Mouse (Mus musculus) limb, embryonic 14.5 days (tissue): ENCODE data around the gene Srrm4. TPM values are rescaled to one million over a fixed set of nuclear protein-coding genes. Genes with fewer than 3 reads are reported as not detected.
A peak's percentile ranks its signal among the peaks of the same experiment; 100 is the strongest.

Source experiments
- ATAC-seq: fragments of 200-750 bp; cut with Nextera tagmentation; 2 replicates; pipeline ENCODE4 v1.8.0; 2017; ENCODE audit warnings: low read depth, moderate number of reproducible peaks, moderate TSS enrichment; ENCODE audit not compliant: low FRiP score
- DNase-seq: peaks from one replicate; pipeline ENCODE4 v3.0.0-alpha.2; 2015; ENCODE audit warnings: low spot score
- H3K27ac ChIP-seq: fragments of 300-500 bp; sonication (generic); replicated peaks from 2 replicates; pipeline ENCODE4 v1.5.1; 2014; ENCODE audit warnings: low read depth, mild to moderate bottlenecking, low read length, moderate library complexity, mixed read lengths
- H3K27me3 ChIP-seq: fragments of 300-500 bp; sonication (generic); 2 replicates; pipeline ENCODE4 v1.6.1; 2014; ENCODE audit warnings: low read length, mixed read lengths; ENCODE audit not compliant: control insufficient read depth, insufficient read depth
- H3K36me3 ChIP-seq: fragments of 300-500 bp; sonication (generic); 2 replicates; pipeline ENCODE4 v1.6.1; 2014; ENCODE audit warnings: mild to moderate bottlenecking, low read length, moderate library complexity, mixed read lengths; ENCODE audit not compliant: control insufficient read depth, insufficient read depth
- H3K4me1 ChIP-seq: fragments of 300-500 bp; sonication (generic); 2 replicates; pipeline ENCODE4 v1.6.1; 2014; ENCODE audit warnings: antibody characterized with exemption, low read length, mixed read lengths; ENCODE audit not compliant: control insufficient read depth, insufficient read depth
- H3K4me2 ChIP-seq: fragments of 300-500 bp; sonication (generic); replicated peaks from 2 replicates; pipeline ENCODE4 v1.6.1; 2014; ENCODE audit warnings: low read depth, mild to moderate bottlenecking, low read length, moderate library complexity; ENCODE audit not compliant: severe bottlenecking
- H3K4me3 ChIP-seq: fragments of 300-500 bp; sonication (generic); replicated peaks from 2 replicates; pipeline ENCODE4 v1.5.1; 2014; ENCODE audit warnings: low read length
- H3K9ac ChIP-seq: fragments of 300-500 bp; sonication (generic); 2 replicates; pipeline ENCODE4 v1.6.1; 2014; ENCODE audit warnings: mild to moderate bottlenecking, low read depth, low read length, moderate library complexity; ENCODE audit not compliant: severe bottlenecking
- H3K9me3 ChIP-seq: fragments of 300-500 bp; sonication (generic); 2 replicates; pipeline ENCODE4 v1.6.1; 2016; ENCODE audit warnings: low read length; ENCODE audit not compliant: control insufficient read depth
- POLR2A ChIP-seq: fragments of 200-500 bp; IDR thresholded peaks from 2 replicates; pipeline ENCODE4 v1.8.0; 2012; ENCODE audit warnings: inconsistent platforms, mild to moderate bottlenecking, moderate library complexity, borderline replicate concordance; ENCODE audit not compliant: insufficient read depth, insufficient read length; ENCODE audit errors: extremely low read depth
- WGBS: fragments of 180-500 bp; shearing (Covaris S2); extraction: QIAGEN DNeasy Blood & Tissue Kit; methylation state at CpG from one replicate; pipeline ENCODE4 v1.1.7; 2014; 5-methylcytosine and 5-hydroxymethylcytosine counted together
- polyA plus RNA-seq, 2 experiments: library from polyadenylated mRNA; depleted of rRNA in 1 of 2; stranded (reverse) in 1 of 2; unstranded in 1 of 2; fragments of >200 nt; fragmentation: Nextera tagmentation in 1 of 2; extraction: Ambion mirVana in 1 of 2; gene quantifications; 2 replicates each; pipeline versions ENCODE4 v1.2.1 to v1.2.3; 2012 to 2014

The Srrm4 gene
- polyA plus RNA-seq, 2 experiments: 0.44 to 0.80 TPM

GRCm38 (mm10) chr5:116450901-116451300 is 140.7 kb downstream of the Srrm4 start:
- Histone ChIP-seq H3K4me2 (no peak overlapping the region), H3K27me3 (no peaks in the 10 kb centered on the region), H3K9me3 (no peaks in the 10 kb centered on the region), H3K4me1 (peaks cover 10% of the 10 kb centered on the region; the same call in 1 of the 2 replicates), H3K36me3 (no peaks in the 10 kb centered on the region), H3K4me3 (no peak overlapping the region), H3K27ac (no peak overlapping the region), H3K9ac (no peak overlapping the region)
- no peak for ATAC-seq
- TF ChIP-seq POLR2A: no peak
- no peak for DNase-seq
- whole genome bisulfite sequencing: 86% methylated on average over 8 of the region's 8 CpGs

GRCm38 (mm10) chr5:116449522-116450225 is 141.9 kb downstream of the Srrm4 start:
- Histone ChIP-seq H3K27ac (no peak overlapping the region), H3K4me2 (peak overlapping the region; percentile 28; the same call in 1 of the 2 replicates)
- ATAC-seq: no peak

GRCm38 (mm10) chr5:116448409-116449191 is 143.0 kb downstream of the Srrm4 start:
- no peak for ATAC-seq
- Histone ChIP-seq H3K4me2 (peak overlapping the region; percentile 28; the same call in 1 of the 2 replicates), H3K4me1 (peaks cover 7% of the 10 kb centered on the region; the same call in 1 of the 2 replicates), H3K36me3 (no peaks in the 10 kb centered on the region), H3K27ac (no peak overlapping the region), H3K27me3 (no peaks in the 10 kb centered on the region), H3K9me3 (no peaks in the 10 kb centered on the region), H3K4me3 (no peak overlapping the region), H3K9ac (0 out of 2 replicates have a peak overlapping the region, but pooled peaks have one; percentile 12)
- WGBS: 8% methylated on average over 11 of the region's 11 CpGs
- no peak for DNase-seq
- no peak for TF ChIP-seq POLR2A

More at GRCm38 (mm10) chr5:116449522-116450225, 141.9 kb downstream of the Srrm4 start:
- Histone ChIP-seq H3K36me3 (no peaks in the 10 kb centered on the region), H3K27me3 (no peaks in the 10 kb centered on the region), H3K9ac (no peak overlapping the region), H3K9me3 (no peaks in the 10 kb centered on the region), H3K4me3 (no peak overlapping the region), H3K4me1 (peaks cover 10% of the 10 kb centered on the region; the same call in 1 of the 2 replicates)
- WGBS: 53% methylated on average over 7 of the region's 8 CpGs
- DNase-seq: no peak
- no peak for TF ChIP-seq POLR2A

GRCm38 (mm10) chr5:116447821-116448350 is 143.7 kb downstream of the Srrm4 start:
- H3K36me3 ChIP-seq: no peaks in the 10 kb centered on the region
- H3K27me3 ChIP-seq: no peaks in the 10 kb centered on the region
- DNase-seq (no peak), ATAC-seq (no peak)
- H3K4me3 ChIP-seq: no peak overlapping the region
- TF ChIP-seq POLR2A: no peak
- no peak overlapping the region for H3K27ac ChIP-seq
- H3K4me2 ChIP-seq: peak overlapping the region; percentile 13; the same call in 1 of the 2 replicates
- H3K4me1 ChIP-seq: peaks cover 7% of the 10 kb centered on the region; the same call in 1 of the 2 replicates
- H3K9me3 ChIP-seq: no peaks in the 10 kb centered on the region
- no peak overlapping the region for H3K9ac ChIP-seq
- WGBS: 47% methylated on average over 11 of the region's 11 CpGs

- H3K4me2 ChIP-seq: no peak overlapping the region
- 55% methylated on average over 23 of the region's 23 CpGs for WGBS
- no peak for TF ChIP-seq POLR2A
Observed at GRCm38 (mm10) chr5:116446552-116446951, 145.1 kb downstream of the Srrm4 start.

More at GRCm38 (mm10) chr5:116446552-116446951, 145.1 kb downstream of the Srrm4 start:
- no peaks in the 10 kb centered on the region for H3K9me3 ChIP-seq
- no peak for ATAC-seq
- peaks cover 7% of the 10 kb centered on the region; the same call in 1 of the 2 replicates for H3K4me1 ChIP-seq
- H3K27ac ChIP-seq: no peak overlapping the region
- no peaks in the 10 kb centered on the region for H3K27me3 ChIP-seq
- DNase-seq: no peak
- H3K9ac ChIP-seq: no peak overlapping the region
- no peaks in the 10 kb centered on the region for H3K36me3 ChIP-seq
- no peak overlapping the region for H3K4me3 ChIP-seq
